Mouse (Mus musculus) heart, postnatal 0 days (tissue): ENCODE measurements around the gene Xylt1.

Experiments used
- CTCF ChIP-seq: IDR thresholded peaks from 2 replicates; pipeline ENCODE4 v1.5.1; 2016; ENCODE audit warnings: antibody characterized with exemption, control low read depth, low read depth
- EP300 ChIP-seq: IDR thresholded peaks from 2 replicates; pipeline ENCODE4 v1.6.1; 2016; ENCODE audit warnings: antibody characterized with exemption, low read depth

DNA sequence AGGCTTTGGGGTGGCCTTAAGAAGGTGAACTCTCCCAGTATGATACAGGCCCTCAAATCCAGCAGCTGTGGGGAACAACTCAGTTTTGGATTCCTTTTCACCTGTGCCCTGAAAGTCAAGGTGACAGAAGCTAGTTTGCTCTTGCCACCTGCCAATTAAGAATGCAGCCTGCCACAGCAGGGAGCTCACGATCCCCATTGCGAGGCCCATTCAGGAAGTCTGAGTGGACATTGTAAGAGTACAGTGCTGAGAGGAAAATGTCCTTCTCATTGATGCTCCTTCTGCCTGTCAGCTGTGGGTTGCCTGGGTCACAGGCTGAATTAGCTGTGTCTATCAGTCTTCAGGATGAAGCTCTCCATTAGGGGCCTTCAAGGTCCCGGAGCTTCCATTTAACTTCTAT, 49.1 kb downstream of the Xylt1 start:
- no peak for TF ChIP-seq CTCF
- TF ChIP-seq EP300: no peak
